Mouse (Mus musculus): ENCODE results near the gene Diablo.

GRCm38 (mm10) chr5:123572357-123573186 lies 48.6 kb upstream of the Diablo start, which contains the start of gene Vps33a:
- TF ChIP-seq POLR2A (IDR thresholded peaks at IDR 0.05; ENCODE audit: extremely low read depth, insufficient read depth, low read length) (peak; percentile 82), CTCF (IDR thresholded peaks at IDR 0.05; ENCODE audit: low read depth, low read length) (no peak; the same call in 1 of the 2 replicates)

Measured in liver, adult 2 months (tissue).